Mouse (Mus musculus): ENCODE measurements around the gene Lingo1. TPM values are rescaled to one million over a fixed set of nuclear protein-coding genes. Genes with fewer than 3 reads are reported as not detected.
A peak's percentile ranks its signal among the peaks of the same experiment; 100 is the strongest.

Gene Lingo1
- polyA plus RNA-seq, 1 experiment from 2014 or later = 93.4 TPM

- H3K36me3 ChIP-seq = no peaks in the 10 kb centered on the region
- H3K9me3 ChIP-seq = no peaks in the 10 kb centered on the region
- peak overlapping the region; percentile 39 for H3K9ac ChIP-seq
- ATAC-seq (ENCODE audit: low FRiP score, low read depth) = peak; percentile 61; the same call in 1 of the 2 replicates
- no peaks in the 10 kb centered on the region for H3K27me3 ChIP-seq
- peak overlapping the region; percentile 24 for H3K4me3 ChIP-seq
- H3K4me1 ChIP-seq (replicated peaks) = peaks cover 26% of the 10 kb centered on the region
- 11% methylated on average over 21 of the region's 21 CpGs for WGBS
- peak overlapping the region; percentile 55 for H3K4me2 ChIP-seq
- H3K27ac ChIP-seq (replicated peaks) = peak overlapping the region; percentile 20; the same call in 1 of the 2 replicates
Measured at GRCm38 (mm10) chr9:56825476-56826213, 29.4 kb upstream of the Lingo1 start.

GRCm38 (mm10) chr9:56824900-56825299 is 28.6 kb upstream of the Lingo1 start:
- Histone ChIP-seq H3K27me3 (no peaks in the 10 kb centered on the region), H3K9me3 (no peaks in the 10 kb centered on the region), H3K27ac (replicated peaks) (no peak overlapping the region), H3K4me1 (replicated peaks) (peaks cover 18% of the 10 kb centered on the region), H3K9ac (no peak overlapping the region), H3K36me3 (no peaks in the 10 kb centered on the region), H3K4me2 (no peak overlapping the region), H3K4me3 (no peak overlapping the region)
- ATAC-seq (ENCODE audit: low FRiP score, low read depth) = no peak
- WGBS = 3% methylated on average over 3 of the region's 3 CpGs

GRCm38 (mm10) chr9:56810916-56811315 is 14.6 kb upstream of the Lingo1 start:
- no peak overlapping the region for H3K9ac ChIP-seq
- H3K4me1 ChIP-seq (replicated peaks) = no peaks in the 10 kb centered on the region
- H3K27me3 ChIP-seq = no peaks in the 10 kb centered on the region
- H3K27ac ChIP-seq (replicated peaks) = no peak overlapping the region
- ATAC-seq (ENCODE audit: low FRiP score, low read depth) = no peak
- WGBS = 85% methylated on average over 1 of the region's 1 CpGs
- H3K4me3 ChIP-seq = no peak overlapping the region
- no peak overlapping the region for H3K4me2 ChIP-seq
- H3K36me3 ChIP-seq = no peaks in the 10 kb centered on the region
- H3K9me3 ChIP-seq = no peaks in the 10 kb centered on the region

GRCm38 (mm10) chr9:56807990-56808389 is 11.7 kb upstream of the Lingo1 start:
- Histone ChIP-seq H3K27me3 (no peaks in the 10 kb centered on the region), H3K27ac (replicated peaks) (no peak overlapping the region), H3K4me2 (no peak overlapping the region), H3K9ac (no peak overlapping the region), H3K36me3 (no peaks in the 10 kb centered on the region), H3K9me3 (no peaks in the 10 kb centered on the region), H3K4me3 (no peak overlapping the region), H3K4me1 (replicated peaks) (no peaks in the 10 kb centered on the region)
- ATAC-seq (ENCODE audit: low FRiP score, low read depth) = no peak
- WGBS = 89% methylated on average over 6 of the region's 6 CpGs

GRCm38 (mm10) chr9:56803146-56803545 is 6.9 kb upstream of the Lingo1 start:
- Histone ChIP-seq H3K9ac (no peak overlapping the region), H3K9me3 (no peaks in the 10 kb centered on the region), H3K4me2 (no peak overlapping the region), H3K4me3 (no peak overlapping the region), H3K4me1 (replicated peaks) (no peaks in the 10 kb centered on the region), H3K27me3 (peaks cover 5% of the 10 kb centered on the region), H3K27ac (replicated peaks) (no peak overlapping the region), H3K36me3 (no peaks in the 10 kb centered on the region)
- no peak for ATAC-seq (ENCODE audit: low FRiP score, low read depth)
- 67% methylated on average over 7 of the region's 7 CpGs for WGBS

- Histone ChIP-seq H3K9me3 (no peaks in the 10 kb centered on the region), H3K9ac (no peak overlapping the region), H3K4me2 (no peak overlapping the region), H3K36me3 (no peaks in the 10 kb centered on the region), H3K27me3 (peaks cover 18% of the 10 kb centered on the region), H3K4me1 (replicated peaks) (peaks cover 35% of the 10 kb centered on the region), H3K27ac (replicated peaks) (no peak overlapping the region), H3K4me3 (no peak overlapping the region)
- ATAC-seq (ENCODE audit: low FRiP score, low read depth) = no peak
- 5% methylated on average over 5 of the region's 5 CpGs for WGBS
Measured at GRCm38 (mm10) chr9:56797876-56798275, 1.6 kb upstream of the Lingo1 start.

- Histone ChIP-seq H3K9ac (peak overlapping the region; percentile 80), H3K27me3 (peaks cover 18% of the 10 kb centered on the region), H3K4me3 (peak overlapping the region; percentile 66), H3K4me1 (replicated peaks) (peaks cover 43% of the 10 kb centered on the region), H3K4me2 (peak overlapping the region; percentile 85), H3K9me3 (no peaks in the 10 kb centered on the region), H3K36me3 (no peaks in the 10 kb centered on the region), H3K27ac (replicated peaks) (peak overlapping the region; percentile 93)
- WGBS = under 1% methylated on average over 41 of the region's 41 CpGs
- ATAC-seq (ENCODE audit: low FRiP score, low read depth) = peak; percentile 57
Measured at GRCm38 (mm10) chr9:56796656-56797131, 426 bp upstream of the Lingo1 start.

- 68% methylated on average over 11 of the region's 11 CpGs for WGBS
Measured at GRCm38 (mm10) chr9:56791696-56792261, 4.5 kb downstream of the Lingo1 start.

GRCm38 (mm10) chr9:56784576-56784975 is 11.7 kb downstream of the Lingo1 start:
- Histone ChIP-seq H3K27me3 (no peaks in the 10 kb centered on the region), H3K27ac (replicated peaks) (no peak overlapping the region), H3K4me3 (no peak overlapping the region), H3K9me3 (no peaks in the 10 kb centered on the region), H3K36me3 (no peaks in the 10 kb centered on the region), H3K9ac (no peak overlapping the region), H3K4me2 (no peak overlapping the region), H3K4me1 (replicated peaks) (peaks cover 9% of the 10 kb centered on the region; the same call in 1 of the 2 replicates)
- ATAC-seq (ENCODE audit: low FRiP score, low read depth) = no peak
- 56% methylated on average over 10 of the region's 10 CpGs for WGBS

More at GRCm38 (mm10) chr9:56791696-56792261, 4.5 kb downstream of the Lingo1 start:
- no peaks in the 10 kb centered on the region for H3K9me3 ChIP-seq
- H3K27ac ChIP-seq (replicated peaks) = no peak overlapping the region
- H3K27me3 ChIP-seq = peaks cover 12% of the 10 kb centered on the region
- H3K36me3 ChIP-seq = no peaks in the 10 kb centered on the region
- no peak for ATAC-seq (ENCODE audit: low FRiP score, low read depth)
- H3K4me2 ChIP-seq = 0 out of 2 replicates have a peak overlapping the region, but pooled peaks have one; percentile 21
- no peak overlapping the region for H3K9ac ChIP-seq
- H3K4me1 ChIP-seq (replicated peaks) = peaks cover 37% of the 10 kb centered on the region
- H3K4me3 ChIP-seq = no peak overlapping the region

GRCm38 (mm10) chr9:56776881-56777801 is 19.1 kb downstream of the Lingo1 start:
- Histone ChIP-seq H3K36me3 (no peaks in the 10 kb centered on the region), H3K27me3 (no peaks in the 10 kb centered on the region), H3K9me3 (no peaks in the 10 kb centered on the region), H3K4me1 (replicated peaks) (peaks cover 21% of the 10 kb centered on the region), H3K27ac (replicated peaks) (peak overlapping the region; percentile 56), H3K9ac (no peak overlapping the region), H3K4me2 (no peak overlapping the region), H3K4me3 (no peak overlapping the region)
- 46% methylated on average over 11 of the region's 11 CpGs for WGBS
- ATAC-seq (ENCODE audit: low FRiP score, low read depth) = peak; percentile 55

- 67% methylated on average over 7 of the region's 7 CpGs for WGBS
- ATAC-seq (ENCODE audit: low FRiP score, low read depth) = no peak
- Histone ChIP-seq H3K36me3 (no peaks in the 10 kb centered on the region), H3K4me3 (no peak overlapping the region), H3K27me3 (0 out of 2 replicates have a peak, but pooled peaks cover 3% of the 10 kb centered on the region), H3K27ac (replicated peaks) (no peak overlapping the region), H3K4me1 (replicated peaks) (peaks cover 21% of the 10 kb centered on the region), H3K4me2 (no peak overlapping the region), H3K9ac (no peak overlapping the region), H3K9me3 (no peaks in the 10 kb centered on the region)
Measured at GRCm38 (mm10) chr9:56775161-56775934, 20.9 kb downstream of the Lingo1 start.
